Mouse (Mus musculus) liver, embryonic 11.5 days (tissue): Measurements from ENCODE around the gene Cuta. TPM values are rescaled to one million over a fixed set of nuclear protein-coding genes. Genes with fewer than 3 reads are reported as not detected.

Experiments used
- microRNA-seq: library from miRNA; unstranded; fragments of <30 nt; microRNA quantifications from one replicate; pipeline ENCODE4, GENCODE M21; 2017; ENCODE audit warnings: borderline number of aligned reads
- polyA plus RNA-seq: library from polyadenylated mRNA; unstranded; fragments of >200 nt; fragmentation: Nextera tagmentation; extraction: Ambion mirVana; gene quantifications from 2 replicates; pipeline ENCODE4 v1.2.1, GENCODE M21; 2014

Gene Cuta
- polyA plus RNA-seq, 1 experiment from 2014 or later: 171 TPM

Small RNAs within 50 kb of the gene (microRNA-seq; reads per million reads assigned to microRNA genes)
- gene Gm27775 (not detected), gene Mir3083 (not detected), gene Mir6968 (not detected)

Other genes with a start within 250 kb of the Cuta start
- gene Crebrf, start 223.9 kb downstream of the Cuta start, polyA plus RNA-seq: 1.8 and 2.4 TPM in 2 replicates
- gene Bnip1, start 158.5 kb downstream of the Cuta start, polyA plus RNA-seq: 44.0 TPM in 2 replicates
- gene Nkx2-5, start 94.6 kb downstream of the Cuta start, polyA plus RNA-seq: 1.0 and 2.1 TPM in 2 replicates
- gene Kifc5b, start 22.5 kb downstream of the Cuta start, polyA plus RNA-seq: 8.6 and 8.7 TPM in 2 replicates
- gene Phf1, start 6.5 kb downstream of the Cuta start, polyA plus RNA-seq: 3.2 and 3.4 TPM in 2 replicates
- 1.4 and 1.6 TPM in 2 replicates for gene Syngap1, start 1.7 kb upstream of the Cuta start, polyA plus RNA-seq
- gene Zbtb9, start 33.6 kb upstream of the Cuta start, polyA plus RNA-seq: 9.7 and 9.9 TPM in 2 replicates
- 10.8 and 11.3 TPM in 2 replicates for gene Bak1, start 89.4 kb upstream of the Cuta start, polyA plus RNA-seq
- 1.8 and 2.0 TPM in 2 replicates for gene Itpr3, start 117.7 kb upstream of the Cuta start, polyA plus RNA-seq
- gene Uqcc2, start 194.3 kb upstream of the Cuta start, polyA plus RNA-seq: 386 and 413 TPM in 2 replicates
- gene Ip6k3, start 228.2 kb upstream of the Cuta start, polyA plus RNA-seq: 0.11 TPM in 1 of 2 replicates, not detected in the other